Mouse (Mus musculus) heart, embryonic 10.5 days (tissue): ENCODE measurements at regions not wholly inside any gene's neighbourhood (a gene's known extent, or its start where the extent isn't known, plus 50 kb on each side); places are given as distances from the start of the nearest gene placed in this dataset.

Experiments used
- DNase-seq: peaks from one replicate; pipeline ENCODE4 v3.0.0-alpha.2; 2017; ENCODE audit warnings: low spot score
- H3K27ac ChIP-seq: fragments of 300-500 bp; sonication (generic); 2 replicates; pipeline ENCODE4 v1.5.1; 2016; ENCODE audit warnings: mild to moderate bottlenecking
- H3K27me3 ChIP-seq: fragments of 300-500 bp; sonication (generic); 2 replicates; pipeline ENCODE4 v1.6.1; 2016; ENCODE audit warnings: mild to moderate bottlenecking; ENCODE audit not compliant: poor library complexity, insufficient read depth, severe bottlenecking
- H3K36me3 ChIP-seq: fragments of 300-500 bp; sonication (generic); 2 replicates; pipeline ENCODE4 v1.6.1; 2016; ENCODE audit warnings: mild to moderate bottlenecking, moderate library complexity
- H3K4me1 ChIP-seq: fragments of 300-500 bp; sonication (generic); 2 replicates; pipeline ENCODE4 v1.6.1; 2016; ENCODE audit warnings: mild to moderate bottlenecking
- H3K4me3 ChIP-seq: fragments of 300-500 bp; sonication (generic); 2 replicates; pipeline ENCODE4 v1.5.1; 2016; ENCODE audit warnings: mild to moderate bottlenecking, moderate library complexity
- H3K9me3 ChIP-seq: fragments of 300-500 bp; sonication (generic); 2 replicates; pipeline ENCODE4 v1.6.1; 2016; ENCODE audit warnings: mild to moderate bottlenecking, moderate library complexity
- WGBS: fragments of 180-500 bp; shearing (Covaris S2); methylation state at CpG from one replicate; pipeline ENCODE4 v1.1.7; 2016; 5-methylcytosine and 5-hydroxymethylcytosine counted together

DNA sequence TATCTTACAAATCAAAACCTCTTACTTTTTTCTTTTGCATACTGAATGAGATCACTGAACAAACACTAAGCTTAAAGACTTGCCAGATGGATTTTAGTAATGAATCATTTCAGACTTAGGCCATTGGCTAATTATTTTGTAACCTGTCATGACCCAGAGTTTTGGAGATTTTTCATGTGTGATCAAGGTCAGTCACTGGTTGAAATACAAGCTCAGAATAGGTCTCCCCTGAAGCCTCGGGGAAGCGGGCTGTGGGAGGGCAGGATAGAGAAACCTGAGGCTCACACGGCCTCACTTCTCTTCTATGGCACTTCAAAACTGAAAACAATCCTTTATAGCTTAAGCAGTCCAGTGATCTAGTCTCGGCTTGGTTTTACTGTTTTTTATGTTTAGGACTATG, 197.6 kb upstream of the Ednra start:
- Histone ChIP-seq H3K27ac (no peak overlapping the region), H3K4me1 (no peaks in the 10 kb centered on the region), H3K4me3 (no peak overlapping the region), H3K27me3 (no peaks in the 10 kb centered on the region), H3K36me3 (no peaks in the 10 kb centered on the region), H3K9me3 (no peaks in the 10 kb centered on the region)
- no peak for DNase-seq
- 78% methylated on average over 4 of the region's 4 CpGs for WGBS

DNA sequence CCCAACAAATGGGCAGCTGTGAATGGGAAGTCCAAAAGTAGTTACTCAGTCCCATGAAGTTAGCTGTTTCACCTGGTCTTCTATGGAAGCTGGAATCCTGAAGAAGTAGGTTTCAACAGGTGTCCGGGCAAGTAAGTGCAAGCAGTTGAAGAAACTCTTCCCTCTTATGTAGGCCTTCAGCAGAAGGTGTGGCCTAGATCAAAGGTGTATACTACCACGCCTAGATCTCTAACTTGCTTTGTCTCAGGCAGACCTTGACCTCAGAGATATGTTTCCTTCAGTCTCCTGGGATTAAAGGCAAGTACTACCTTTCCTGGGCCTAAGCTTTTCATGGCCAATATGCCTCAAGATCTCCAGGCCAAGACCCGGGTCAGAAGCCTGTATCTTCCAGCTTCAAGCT, 223.4 kb upstream of the Ednra start:
- Histone ChIP-seq H3K9me3 (no peaks in the 10 kb centered on the region), H3K27me3 (no peaks in the 10 kb centered on the region), H3K4me1 (no peaks in the 10 kb centered on the region), H3K27ac (no peak overlapping the region), H3K36me3 (no peaks in the 10 kb centered on the region), H3K4me3 (no peak overlapping the region)
- no peak for DNase-seq
- WGBS: 80% methylated on average over 3 of the region's 3 CpGs

DNA sequence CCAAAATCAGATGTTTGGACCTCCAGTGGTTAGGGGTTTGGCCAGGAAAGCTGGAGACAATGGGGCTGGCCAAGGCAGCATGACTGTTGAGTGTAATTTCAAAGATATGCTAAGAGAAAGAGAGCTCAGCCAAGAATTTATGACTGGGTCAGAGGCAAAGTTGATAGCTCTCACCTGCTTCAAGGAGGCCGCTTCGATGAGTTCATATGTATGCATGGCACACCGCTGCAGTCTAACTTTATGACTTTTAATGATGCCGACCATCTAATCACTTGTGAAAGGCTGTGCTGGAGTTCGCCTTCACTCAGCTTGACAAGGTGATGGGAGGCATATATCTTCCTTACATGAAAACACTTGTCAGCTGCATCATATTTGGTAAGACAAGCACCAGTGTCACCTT, 225.4 kb upstream of the Ednra start:
- DNase-seq: no peak
- H3K4me3 ChIP-seq: no peak overlapping the region
- no peaks in the 10 kb centered on the region for H3K27me3 ChIP-seq
- 86% methylated on average over 5 of the region's 5 CpGs for WGBS
- H3K27ac ChIP-seq: no peak overlapping the region
- no peaks in the 10 kb centered on the region for H3K36me3 ChIP-seq
- H3K4me1 ChIP-seq: no peaks in the 10 kb centered on the region
- H3K9me3 ChIP-seq: no peaks in the 10 kb centered on the region

DNA sequence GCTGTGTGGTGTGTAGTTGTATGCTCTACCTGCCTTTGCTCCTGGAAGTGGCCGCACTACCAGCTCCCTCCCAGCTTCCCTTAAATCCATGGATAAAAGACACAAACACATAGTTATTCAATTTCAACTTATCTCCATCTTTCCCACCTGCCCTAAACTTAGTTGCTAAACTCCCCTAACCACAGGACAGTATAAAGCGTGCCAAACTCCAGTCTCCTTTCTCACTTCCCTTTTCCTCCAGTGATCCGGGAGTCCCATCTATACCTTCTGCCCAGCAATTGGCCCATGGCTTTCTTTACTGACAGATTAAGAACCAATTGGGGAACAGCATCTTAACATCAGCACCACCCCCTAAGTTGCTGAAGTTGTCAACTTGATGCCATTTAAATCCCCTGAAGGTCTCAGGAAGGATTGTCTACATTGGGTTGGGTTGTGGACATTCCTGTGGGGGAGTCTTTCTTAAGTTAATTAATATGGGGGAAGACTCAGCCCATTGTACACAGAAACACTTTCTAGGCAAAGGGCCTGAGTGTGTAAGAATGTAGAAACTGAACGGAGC, 234.6 kb upstream of the Ednra start:
- no peaks in the 10 kb centered on the region for H3K27me3 ChIP-seq
- 84% methylated on average over 4 of the region's 4 CpGs for WGBS
- no peaks in the 10 kb centered on the region for H3K9me3 ChIP-seq
- peaks cover 4% of the 10 kb centered on the region; the same call in 1 of the 2 replicates for H3K4me1 ChIP-seq
- DNase-seq: no peak
- H3K36me3 ChIP-seq: no peaks in the 10 kb centered on the region
- H3K4me3 ChIP-seq: no peak overlapping the region
- H3K27ac ChIP-seq: no peak overlapping the region

DNA sequence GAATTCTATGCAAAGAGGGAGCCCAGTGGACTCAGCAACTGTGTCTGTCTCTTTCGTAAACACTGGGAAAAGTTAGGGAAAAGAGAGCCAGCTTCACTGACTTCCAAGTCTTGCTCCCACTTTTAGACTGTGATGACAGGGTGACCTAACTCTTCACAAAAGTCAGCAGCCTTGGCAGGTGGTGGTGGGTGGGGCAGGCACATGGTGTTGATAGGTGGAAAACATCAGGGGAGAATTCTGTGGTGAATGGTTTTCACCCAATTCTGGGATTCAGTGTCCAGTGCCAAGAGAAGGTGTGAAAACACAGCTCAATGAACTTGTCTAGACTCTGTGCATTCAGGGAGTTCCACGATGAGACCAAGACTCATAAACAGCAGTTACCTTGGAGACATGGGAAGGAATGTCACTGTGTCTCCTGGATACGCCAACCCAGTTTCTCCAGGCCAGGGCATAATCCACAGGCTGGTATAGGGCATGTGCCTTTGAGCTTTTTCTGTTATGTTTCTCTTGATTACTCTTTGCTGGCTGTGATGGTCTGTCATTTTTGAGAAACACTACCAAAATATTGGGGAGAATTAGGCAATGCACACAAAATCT, 238.9 kb upstream of the Ednra start:
- Histone ChIP-seq H3K27me3 (no peaks in the 10 kb centered on the region), H3K4me1 (peaks cover 4% of the 10 kb centered on the region; the same call in 1 of the 2 replicates), H3K4me3 (no peak overlapping the region), H3K27ac (no peak overlapping the region), H3K9me3 (no peaks in the 10 kb centered on the region), H3K36me3 (no peaks in the 10 kb centered on the region)
- WGBS: 65% methylated on average over 3 of the region's 3 CpGs
- no peak for DNase-seq

DNA sequence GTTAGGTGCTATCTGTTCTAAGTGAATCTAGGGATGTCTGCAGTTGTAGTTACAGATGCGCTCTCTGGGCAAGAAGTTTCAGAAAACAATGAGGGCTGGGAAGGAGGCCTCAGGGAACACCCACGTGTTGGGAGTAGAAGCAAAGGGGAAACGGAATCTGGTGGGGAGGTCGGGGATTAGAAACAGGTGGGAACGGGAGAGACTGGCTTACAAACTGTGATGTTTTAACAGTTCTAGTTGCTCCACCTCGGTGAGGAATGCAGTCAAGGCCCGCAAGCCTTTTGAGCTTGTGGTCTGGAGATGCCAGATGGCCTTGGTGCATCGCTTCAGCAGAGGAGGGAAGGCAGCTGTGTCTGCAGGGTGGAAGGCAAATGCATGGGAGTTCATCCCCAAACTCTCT, 242.7 kb upstream of the Ttc29 start:
- 71% methylated on average over 8 of the region's 8 CpGs for WGBS
- peaks cover 3% of the 10 kb centered on the region; the same call in 1 of the 2 replicates for H3K4me1 ChIP-seq
- no peaks in the 10 kb centered on the region for H3K27me3 ChIP-seq
- H3K27ac ChIP-seq: no peak overlapping the region
- no peaks in the 10 kb centered on the region for H3K36me3 ChIP-seq
- no peak for DNase-seq
- no peaks in the 10 kb centered on the region for H3K9me3 ChIP-seq
- H3K4me3 ChIP-seq: no peak overlapping the region

DNA sequence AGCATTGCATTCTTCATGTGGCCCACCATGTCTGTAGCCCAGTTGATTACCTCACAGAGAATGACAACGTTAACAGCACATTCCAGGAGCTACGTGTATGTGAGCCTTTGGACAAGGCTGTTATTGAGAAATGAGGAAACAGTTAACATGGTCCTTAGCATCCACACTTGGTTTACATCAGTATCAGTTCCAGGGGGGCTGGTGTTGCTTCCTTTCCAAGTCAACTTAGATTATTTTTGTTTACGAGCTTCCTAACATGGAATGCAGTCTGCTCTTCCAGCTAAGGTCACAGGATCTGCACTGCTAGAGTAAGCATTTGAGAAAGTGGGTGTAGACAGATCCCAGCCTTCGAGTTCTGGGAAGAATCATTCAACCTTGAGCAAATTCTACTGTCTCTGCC, 239.4 kb upstream of the Ttc29 start:
- DNase-seq: no peak
- Histone ChIP-seq H3K4me1 (peaks cover 3% of the 10 kb centered on the region; the same call in 1 of the 2 replicates), H3K27me3 (no peaks in the 10 kb centered on the region), H3K27ac (no peak overlapping the region), H3K4me3 (no peak overlapping the region), H3K9me3 (no peaks in the 10 kb centered on the region), H3K36me3 (no peaks in the 10 kb centered on the region)
- WGBS: 49% methylated on average over 4 of the region's 4 CpGs

DNA sequence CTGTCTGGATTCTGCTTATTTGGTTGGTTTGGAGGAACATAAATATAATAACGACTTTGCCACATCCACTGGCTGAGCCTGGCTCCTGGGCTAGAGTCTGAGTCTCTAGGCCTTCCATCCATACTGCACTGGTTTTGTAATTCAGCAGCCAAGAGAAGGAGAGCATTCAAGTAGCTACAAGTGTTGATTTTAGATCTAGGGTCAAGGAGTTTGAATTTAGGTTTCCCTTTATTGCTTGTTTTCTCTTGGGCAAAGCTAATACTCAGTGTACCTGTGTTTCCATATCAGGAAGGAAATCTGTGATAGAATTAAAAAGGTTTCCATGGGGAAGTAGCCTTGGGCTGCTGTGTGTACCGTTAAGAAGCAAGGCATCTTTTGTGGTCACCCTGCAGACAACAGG, 234.0 kb upstream of the Ttc29 start:
- no peaks in the 10 kb centered on the region for H3K4me1 ChIP-seq
- H3K27me3 ChIP-seq: no peaks in the 10 kb centered on the region
- no peak overlapping the region for H3K27ac ChIP-seq
- H3K9me3 ChIP-seq: no peaks in the 10 kb centered on the region
- no peak for DNase-seq
- 74% methylated on average over 2 of the region's 2 CpGs for WGBS
- no peak overlapping the region for H3K4me3 ChIP-seq
- no peaks in the 10 kb centered on the region for H3K36me3 ChIP-seq

DNA sequence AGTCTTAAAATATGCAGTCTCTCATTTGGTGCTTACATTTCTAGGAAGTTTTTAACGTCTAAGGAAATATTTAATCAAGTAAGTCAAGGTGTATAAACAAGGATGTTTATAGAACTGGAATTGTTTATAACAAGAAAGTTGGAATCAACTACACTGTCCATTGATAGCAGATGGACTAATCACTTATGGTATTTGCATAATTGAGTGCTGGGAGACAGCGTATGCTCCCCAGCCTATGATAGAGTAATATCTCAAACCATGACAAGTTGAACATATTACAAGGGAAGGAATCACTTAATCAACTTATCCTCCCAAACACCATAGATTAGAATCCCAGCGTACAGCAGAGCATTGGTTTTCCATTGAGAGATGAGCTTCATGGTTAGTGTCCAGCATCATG, 232.4 kb upstream of the Ttc29 start:
- 82% methylated on average over 3 of the region's 3 CpGs for WGBS
- DNase-seq: no peak

DNA sequence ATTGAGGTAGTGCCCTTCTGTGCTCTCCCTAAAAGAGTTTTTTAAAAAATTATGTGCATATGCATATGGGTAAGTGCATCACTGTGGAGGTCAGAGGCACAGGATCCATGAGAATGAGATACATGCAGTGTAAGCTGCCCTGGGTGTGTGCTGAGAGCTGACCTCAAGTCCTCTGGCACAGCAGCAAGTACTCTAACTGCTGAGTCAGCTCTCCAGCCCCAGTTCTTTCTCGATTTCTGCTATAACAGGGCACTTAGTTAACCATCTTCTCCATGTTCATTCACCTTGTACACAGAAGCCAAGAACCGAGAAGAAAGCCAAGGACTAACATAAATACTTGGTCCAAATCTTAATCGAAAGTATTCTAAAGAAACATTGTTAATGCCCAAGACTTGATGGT, 231.1 kb upstream of the Ttc29 start:
- 75% methylated on average over 3 of the region's 3 CpGs for WGBS
- DNase-seq: no peak

More for the DNA sequence above, 232.4 kb upstream of the Ttc29 start:
- Histone ChIP-seq H3K9me3 (no peaks in the 10 kb centered on the region), H3K4me3 (no peak overlapping the region), H3K27me3 (no peaks in the 10 kb centered on the region), H3K27ac (no peak overlapping the region), H3K4me1 (no peaks in the 10 kb centered on the region), H3K36me3 (no peaks in the 10 kb centered on the region)

DNA sequence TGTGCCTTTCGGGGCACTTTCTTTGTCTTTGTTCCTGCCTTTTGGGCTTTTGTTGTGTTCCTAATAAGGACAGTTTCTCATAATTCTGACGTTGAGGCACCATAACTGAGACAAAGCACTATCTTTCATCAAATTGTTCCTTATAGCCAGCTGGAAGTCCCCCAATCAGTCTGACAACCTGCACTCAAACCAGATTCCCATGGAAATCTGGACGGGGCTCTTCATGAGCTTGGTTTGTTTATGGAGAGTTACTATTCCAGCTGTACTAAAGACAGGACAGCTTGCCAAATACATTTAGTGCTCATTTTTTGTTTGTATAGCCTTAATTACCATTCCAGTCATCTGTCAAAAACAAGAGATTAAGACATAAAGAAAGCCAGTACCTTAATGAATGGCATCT, 229.6 kb upstream of the Ttc29 start:
- Histone ChIP-seq H3K4me3 (no peak overlapping the region), H3K9me3 (no peaks in the 10 kb centered on the region), H3K4me1 (no peaks in the 10 kb centered on the region), H3K27ac (no peak overlapping the region), H3K27me3 (no peaks in the 10 kb centered on the region), H3K36me3 (no peaks in the 10 kb centered on the region)
- 63% methylated on average over 3 of the region's 3 CpGs for WGBS
- DNase-seq: no peak

More for the DNA sequence above, 231.1 kb upstream of the Ttc29 start:
- Histone ChIP-seq H3K4me1 (no peaks in the 10 kb centered on the region), H3K27me3 (no peaks in the 10 kb centered on the region), H3K9me3 (no peaks in the 10 kb centered on the region), H3K27ac (no peak overlapping the region), H3K36me3 (no peaks in the 10 kb centered on the region), H3K4me3 (no peak overlapping the region)

DNA sequence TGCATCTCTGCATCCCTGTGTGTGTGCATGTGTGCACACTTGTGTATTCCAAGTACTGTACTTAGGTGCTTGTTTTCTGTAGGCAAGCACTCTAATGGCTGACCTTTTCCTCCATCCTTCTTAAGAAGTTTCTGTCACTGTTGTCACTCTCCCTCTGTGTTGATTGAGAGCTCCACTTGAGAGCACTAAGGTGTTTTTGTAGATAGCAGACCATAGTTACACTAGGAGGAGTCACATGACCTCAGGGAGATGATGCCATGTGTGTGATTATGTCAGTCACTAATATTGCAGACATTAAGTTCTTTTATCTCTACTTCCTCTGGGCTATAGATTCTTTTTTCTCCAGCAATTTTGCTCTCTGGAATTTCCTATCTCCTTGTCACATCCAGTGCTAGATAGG, 225.9 kb upstream of the Ttc29 start:
- Histone ChIP-seq H3K36me3 (no peaks in the 10 kb centered on the region), H3K27me3 (no peaks in the 10 kb centered on the region), H3K4me1 (0 out of 2 replicates have a peak, but pooled peaks cover 8% of the 10 kb centered on the region), H3K9me3 (no peaks in the 10 kb centered on the region), H3K4me3 (no peak overlapping the region), H3K27ac (peak overlapping the region; percentile 73; the same call in 1 of the 2 replicates)
- no peak for DNase-seq

DNA sequence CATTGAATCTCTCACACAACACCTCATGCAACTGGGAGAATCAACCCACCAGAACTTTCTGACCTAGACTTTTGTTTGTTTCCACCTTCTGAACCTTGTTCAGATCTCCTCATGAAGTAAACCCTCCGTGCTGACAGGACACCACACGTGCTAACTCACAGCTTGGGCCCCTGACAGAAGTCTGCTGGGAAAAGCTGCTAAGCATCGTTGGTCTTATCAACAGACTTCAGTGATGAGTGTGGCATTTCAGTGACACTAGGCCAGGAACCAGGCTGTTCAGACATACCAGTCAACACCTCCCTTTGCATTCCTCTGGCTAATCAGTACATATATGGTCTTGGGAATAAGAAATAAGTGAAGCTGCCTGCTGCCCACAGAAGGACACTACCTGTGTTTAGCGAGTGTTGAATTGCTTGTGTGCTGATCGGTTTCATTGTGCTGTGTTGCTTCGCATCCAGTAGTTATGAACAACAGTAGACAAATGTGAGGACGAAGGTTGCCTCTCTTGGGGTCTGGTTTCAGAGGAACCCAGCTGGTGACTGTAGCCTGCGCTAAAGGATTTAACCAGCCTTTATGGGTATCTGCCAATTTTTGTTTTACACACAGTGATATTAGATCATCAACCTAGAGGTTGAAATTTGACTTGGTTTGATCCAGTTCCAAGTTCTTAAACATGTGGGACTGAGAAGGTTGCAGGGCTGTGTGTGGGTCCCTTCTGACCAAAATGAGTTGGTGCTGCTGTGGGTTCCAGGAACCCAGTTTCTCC, 224.6 kb upstream of the Ttc29 start:
- Histone ChIP-seq H3K4me3 (no peak overlapping the region), H3K36me3 (no peaks in the 10 kb centered on the region), H3K27ac (peak overlapping the region; percentile 90), H3K9me3 (no peaks in the 10 kb centered on the region), H3K27me3 (no peaks in the 10 kb centered on the region), H3K4me1 (0 out of 2 replicates have a peak, but pooled peaks cover 8% of the 10 kb centered on the region)
- peak; percentile 95 for DNase-seq
- WGBS: 40% methylated on average over 8 of the region's 8 CpGs
